Mouse (Mus musculus) thymus, adult 2 months (tissue): ENCODE measurements at regions not wholly inside any gene's neighbourhood (a gene's known extent, or its start where the extent isn't known, plus 50 kb on each side); places are given as distances from the start of the nearest gene placed in this dataset.

Source experiments
- CTCF ChIP-seq: fragments of 200-500 bp; IDR thresholded peaks from 2 replicates; pipeline ENCODE4 v1.5.1; 2012; ENCODE audit warnings: mild to moderate bottlenecking, control low read depth, low read length, moderate library complexity, borderline replicate concordance; ENCODE audit not compliant: control insufficient read depth, poor library complexity, insufficient read depth; ENCODE audit errors: extremely low read depth
- POLR2A ChIP-seq: fragments of 200-500 bp; IDR thresholded peaks from 2 replicates; pipeline ENCODE4 v1.6.1; 2012; ENCODE audit warnings: mild to moderate bottlenecking, low read length, control low read depth, moderate library complexity; ENCODE audit not compliant: control insufficient read depth, poor library complexity, insufficient read depth; ENCODE audit errors: extremely low read depth

GRCm38 (mm10) chr9:43668731-43669130 lies 75.1 kb upstream of the Nectin1 start:
- TF ChIP-seq POLR2A (no peak), CTCF (no peak)
